Mouse (Mus musculus) v-Abl transformed pro-B cells (cell line): ENCODE measurements around the gene Snx3.

Experiments used
- in situ Hi-C, 2 experiments: fragments of 400-800 bp; cut with MboI; formaldehyde crosslinking; loops; one replicate each; pipeline ENCODE4 v1.15.1; 2025; ENCODE audit not compliant: unreplicated experiment in 2 of 2

Gene Snx3

DNA sequence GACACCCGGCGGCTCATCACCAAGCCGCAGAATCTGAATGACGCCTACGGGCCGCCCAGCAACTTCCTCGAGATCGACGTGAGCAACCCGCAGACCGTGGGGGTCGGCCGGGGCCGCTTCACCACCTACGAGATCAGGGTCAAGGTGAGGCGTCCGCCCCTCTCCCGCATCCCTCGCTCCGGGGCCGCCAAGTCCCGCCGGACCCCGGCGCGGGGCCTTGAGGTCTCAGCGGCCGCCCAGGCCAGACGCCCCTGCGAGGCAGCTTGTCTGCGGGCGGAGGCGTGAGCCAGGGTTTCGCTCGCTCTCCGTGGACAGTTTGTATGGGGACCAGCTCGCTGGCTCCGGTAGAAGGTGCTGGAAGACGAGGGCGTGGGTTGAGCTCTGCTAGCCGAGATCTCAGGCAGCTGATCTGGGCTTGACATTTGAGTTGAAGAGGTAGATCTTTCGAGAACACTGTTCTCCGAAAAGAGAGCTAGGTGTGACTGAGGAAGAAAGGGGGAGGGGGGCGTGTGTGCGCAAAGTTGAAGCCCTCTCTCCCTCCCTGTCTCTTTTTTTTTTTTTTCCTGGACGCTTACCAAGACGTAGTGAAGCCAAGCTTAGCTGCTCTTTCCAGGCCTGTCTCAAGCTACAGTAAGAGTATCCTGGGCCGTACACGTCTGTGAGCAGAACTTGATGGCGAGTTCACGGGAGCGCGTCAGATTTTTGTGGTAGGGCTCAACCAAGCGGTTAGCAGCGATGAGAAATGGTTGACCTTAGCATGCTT is 700 bp downstream of the Snx3 start:
- in situ Hi-C loops: loop anchor here (25.0 kb wide), 2 partner anchors 485 to 690 kb away; partner anchors contain the start of genes Cep57l1 (in 1 of the 2) and Sesn1 (in 1 of the 2)

DNA sequence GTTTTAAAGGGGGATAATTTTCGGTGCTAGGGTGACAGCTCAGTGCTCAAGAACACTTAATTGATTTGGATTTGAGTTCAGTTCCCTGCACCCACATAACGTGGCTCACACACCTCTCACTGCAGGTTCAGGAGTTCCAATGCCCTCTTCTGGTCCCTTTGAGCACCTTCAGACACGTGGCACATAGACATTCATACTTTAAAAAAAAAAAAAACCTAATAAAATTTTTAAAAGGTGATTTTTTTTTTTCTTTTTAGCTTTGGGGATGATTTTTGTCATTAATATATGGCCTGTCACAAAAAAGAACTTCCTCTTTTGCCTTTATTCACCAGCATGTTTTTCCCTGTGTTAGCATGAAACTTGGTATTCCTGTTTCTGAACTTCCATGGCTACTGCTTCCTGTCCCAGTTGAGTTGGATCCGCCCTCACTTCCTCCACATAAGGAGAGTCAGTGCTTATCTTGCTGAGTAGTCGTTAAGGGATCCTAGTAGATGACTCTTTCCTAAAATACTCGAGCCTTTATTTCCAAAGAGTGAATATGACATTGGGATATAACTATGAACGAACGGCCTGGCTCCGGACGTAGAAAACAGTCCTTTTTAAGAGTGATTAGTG is 2.4 kb downstream of the Snx3 start:
- in situ Hi-C loops: loop anchor here (25.0 kb wide), 2 partner anchors 483 to 692 kb away; partner anchors contain the start of genes Cep57l1 (in 1 of the 2) and Sesn1 (in 1 of the 2)

DNA sequence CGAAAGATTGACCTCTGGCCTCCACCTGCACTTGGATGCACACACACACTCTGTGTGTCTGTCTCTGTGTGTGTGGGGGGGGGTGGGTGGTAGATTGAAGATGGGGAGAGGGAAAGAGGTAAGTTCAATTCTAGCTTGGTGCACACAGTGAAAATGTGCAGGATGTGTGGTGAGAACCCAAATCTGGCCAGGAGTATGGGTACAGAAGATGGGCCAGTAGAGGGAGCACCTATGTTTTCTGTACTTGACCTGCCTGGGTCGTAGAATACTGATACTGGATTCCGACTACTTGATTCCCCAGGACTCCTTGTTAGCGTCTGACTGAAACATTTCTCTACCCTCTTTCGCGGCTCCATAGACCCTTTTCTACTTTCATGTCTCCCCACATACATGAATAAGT is 8.3 kb downstream of the Snx3 start:
- in situ Hi-C loops: loop anchor here (25.0 kb wide), 2 partner anchors 477 to 698 kb away; partner anchors contain the start of genes Cep57l1 (in 1 of the 2) and Sesn1 (in 1 of the 2)

DNA sequence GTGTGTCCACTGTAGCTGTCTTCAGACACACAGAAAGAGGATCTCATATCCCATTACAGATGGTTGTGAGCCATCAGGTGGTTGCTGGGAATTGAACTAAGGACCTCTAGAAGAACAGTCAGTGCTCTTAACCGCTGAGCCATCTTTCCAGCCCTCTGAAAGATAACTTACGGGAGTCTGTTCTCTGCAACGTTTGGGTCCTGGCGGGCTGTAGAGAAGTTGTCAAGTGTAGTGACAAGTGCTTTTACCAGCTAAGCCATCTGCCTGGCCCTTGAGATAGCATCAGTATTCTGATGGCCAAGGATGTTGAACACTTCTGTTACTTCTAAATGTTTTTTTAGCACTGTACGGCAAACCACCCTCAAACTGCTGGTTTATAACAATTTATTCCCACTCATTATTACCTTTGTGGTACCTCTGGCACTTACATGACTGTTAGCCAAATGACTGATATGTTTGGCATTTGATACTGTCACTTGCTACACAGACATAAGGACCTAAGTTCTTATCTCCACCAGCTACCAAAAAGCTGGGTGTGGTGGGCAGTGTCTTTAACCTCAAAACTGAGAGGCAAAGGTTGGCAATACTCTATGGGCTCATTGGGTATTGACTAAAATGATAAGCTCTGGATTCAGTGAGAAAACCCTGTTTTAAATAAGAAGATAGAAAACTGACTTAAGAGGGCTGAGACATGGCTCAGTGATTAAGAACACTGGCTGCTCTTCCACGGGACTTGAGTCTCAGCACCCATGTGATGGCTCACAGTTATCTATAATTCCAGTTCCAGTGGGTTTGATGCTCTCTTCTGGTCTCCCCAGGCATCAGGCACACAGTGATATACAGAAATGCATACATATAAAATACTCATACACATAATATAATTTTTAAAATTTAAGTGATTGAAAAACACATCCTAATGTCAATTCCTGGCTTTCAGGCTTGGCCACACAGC is 9.6 kb downstream of the Snx3 start:
- in situ Hi-C loops: loop anchor here (25.0 kb wide), 2 partner anchors 476 to 699 kb away; partner anchors contain the start of genes Cep57l1 (in 1 of the 2) and Sesn1 (in 1 of the 2)

DNA sequence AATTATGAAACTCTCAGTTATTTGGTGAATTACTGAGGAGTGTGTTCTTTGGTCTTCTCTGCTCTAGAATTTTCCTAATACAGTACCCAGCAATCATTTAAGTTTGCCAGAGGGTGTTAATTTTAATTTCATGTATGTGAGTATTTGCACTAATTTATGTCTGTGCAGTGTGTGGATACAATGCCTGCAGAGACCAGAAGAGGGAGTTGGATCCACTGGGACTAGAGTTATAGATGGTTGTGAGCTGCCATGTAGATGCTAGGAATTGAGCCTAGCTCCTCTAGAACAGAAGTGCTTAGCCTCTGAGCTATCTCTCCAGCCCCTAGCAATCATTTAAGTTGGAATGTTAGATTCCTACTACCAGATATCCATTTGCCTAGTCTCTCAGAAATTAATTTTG is 12.3 kb downstream of the Snx3 start:
- in situ Hi-C loops: loop anchor here (25.0 kb wide), 2 partner anchors 473 to 702 kb away; partner anchors contain the start of genes Cep57l1 (in 1 of the 2) and Sesn1 (in 1 of the 2)

GRCm38 (mm10) chr10:42518363-42518762 is 16.5 kb downstream of the Snx3 start:
- in situ Hi-C loops: loop anchor here (25.0 kb wide), 2 partner anchors 469 to 706 kb away; partner anchors contain the start of genes Cep57l1 (in 1 of the 2) and Sesn1 (in 1 of the 2)

GRCm38 (mm10) chr10:42521315-42521981 is 19.6 kb downstream of the Snx3 start:
- in situ Hi-C loops: loop anchor here (25.0 kb wide), 2 partner anchors 466 to 709 kb away; partner anchors contain the start of genes Cep57l1 (in 1 of the 2) and Sesn1 (in 1 of the 2)

DNA sequence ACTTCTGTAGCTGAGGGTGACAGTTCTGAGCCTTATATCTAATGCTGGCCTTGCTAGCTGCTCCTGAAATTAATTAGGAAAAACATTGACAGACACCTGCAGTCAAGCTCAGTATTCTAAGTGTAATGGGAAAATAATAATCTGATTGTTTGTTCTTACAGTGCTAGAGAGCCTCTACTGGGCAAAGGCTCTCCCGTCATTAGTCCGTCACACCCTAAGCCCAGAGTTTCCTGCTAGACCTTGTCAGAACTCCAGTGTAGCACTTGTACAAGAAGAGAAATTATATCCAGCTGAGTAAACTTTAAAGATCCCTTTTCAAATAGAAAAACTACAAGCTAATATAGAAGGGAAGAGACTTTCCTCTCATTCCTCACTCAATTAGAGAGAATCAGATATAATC is 21.1 kb downstream of the Snx3 start:
- in situ Hi-C loops: loop anchor here (25.0 kb wide), 2 partner anchors 464 to 711 kb away; partner anchors contain the start of genes Cep57l1 (in 1 of the 2) and Sesn1 (in 1 of the 2)

GRCm38 (mm10) chr10:42523556-42524162 is 21.8 kb downstream of the Snx3 start:
- in situ Hi-C loops: loop anchor here (25.0 kb wide), 2 partner anchors 464 to 711 kb away; partner anchors contain the start of genes Cep57l1 (in 1 of the 2) and Sesn1 (in 1 of the 2)

DNA sequence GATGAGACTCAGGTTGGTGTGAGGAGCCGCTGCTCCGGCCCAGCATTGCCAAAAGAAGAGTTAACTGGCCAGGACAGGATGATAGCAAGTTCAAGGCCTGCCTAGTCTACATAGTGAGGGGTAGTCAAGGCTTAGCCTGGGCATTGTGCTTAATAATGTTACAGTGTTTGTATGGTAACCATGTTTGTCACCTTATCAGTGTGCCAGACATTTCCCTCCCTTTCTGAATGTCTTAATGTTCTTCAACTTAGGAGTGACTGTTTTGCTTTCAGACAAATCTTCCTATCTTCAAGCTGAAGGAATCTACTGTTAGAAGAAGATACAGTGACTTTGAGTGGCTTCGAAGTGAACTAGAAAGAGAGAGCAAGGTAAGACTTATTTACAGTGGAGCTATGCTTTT is 23.9 kb downstream of the Snx3 start:
- in situ Hi-C loops: no loop called here

DNA sequence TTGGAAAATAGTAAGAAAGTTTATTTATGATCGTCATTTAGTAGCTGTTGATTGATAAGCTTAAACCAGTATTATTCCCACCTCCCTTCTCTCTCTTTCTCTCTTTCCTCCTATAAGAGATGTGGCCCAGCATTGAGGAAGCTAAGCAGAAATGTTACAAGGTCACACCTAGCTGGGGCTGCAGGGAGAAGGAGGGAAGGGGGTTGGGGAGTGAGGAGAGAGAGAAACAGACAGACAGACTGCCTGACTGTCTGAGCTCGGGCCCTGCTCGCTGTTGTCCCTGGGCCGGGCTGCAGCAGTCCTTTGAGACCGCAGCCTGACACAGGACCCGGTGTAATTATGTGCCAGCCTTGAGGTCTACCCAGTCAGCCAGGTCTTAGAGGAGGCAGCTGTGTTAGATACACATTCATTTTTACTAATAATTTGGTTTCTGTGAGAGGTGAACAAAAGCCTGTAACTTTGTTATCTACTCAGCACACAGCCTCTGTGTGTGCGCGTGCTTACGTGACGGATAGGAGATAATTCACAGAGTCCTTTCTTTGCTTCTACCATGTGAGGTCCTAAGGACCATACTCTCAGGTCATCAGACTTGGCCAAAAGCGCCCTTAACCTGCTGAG is 32.1 kb downstream of the Snx3 start:
- in situ Hi-C loops: no loop called here

- in situ Hi-C loops: no loop called here
These were observed 35.9 kb downstream of the Snx3 start for GRCm38 (mm10) chr10:42537571-42538316.

DNA sequence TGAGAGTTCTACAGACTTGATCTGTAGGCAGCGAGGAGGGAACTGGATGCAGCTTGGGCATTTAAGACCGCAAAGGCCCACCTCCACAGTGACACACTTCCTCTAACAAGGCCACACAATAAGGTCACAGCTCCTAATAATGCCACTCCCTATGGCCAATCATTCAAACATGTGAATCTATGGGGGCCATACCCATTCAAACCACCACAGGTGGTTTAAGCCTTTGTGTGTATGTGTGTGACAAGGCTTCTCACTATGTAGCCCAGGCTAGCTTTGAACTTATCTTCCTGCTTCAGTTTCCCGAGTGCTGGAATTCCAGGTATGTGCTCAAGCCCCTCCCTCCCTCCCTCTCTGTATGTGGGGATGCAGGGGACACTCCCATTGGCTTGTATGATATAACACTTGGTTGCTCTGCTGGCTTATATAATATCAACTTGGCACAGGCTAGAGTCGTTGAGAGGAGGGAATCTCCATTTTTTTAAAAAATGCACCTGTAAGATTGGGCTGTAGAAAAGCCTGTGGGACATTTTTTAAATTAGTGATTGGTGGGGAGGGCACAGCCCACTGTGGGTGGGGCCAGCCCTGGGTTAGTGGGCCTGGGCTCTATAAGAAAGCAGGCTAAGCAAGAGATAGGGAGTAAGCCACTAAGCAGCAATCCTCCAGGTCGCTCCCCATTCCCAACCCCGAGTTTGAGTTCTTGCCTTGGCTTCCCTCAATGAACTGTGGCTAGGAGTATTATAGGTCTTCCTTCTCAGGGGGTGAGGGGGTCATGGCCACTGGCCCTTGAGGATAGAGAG is 44.1 kb downstream of the Snx3 start:
- in situ Hi-C loops: no loop called here

GRCm38 (mm10) chr10:42546507-42546906 is 44.7 kb downstream of the Snx3 start:
- in situ Hi-C loops: no loop called here

- in situ Hi-C loops: no loop called here
These were observed 57.9 kb downstream of the Snx3 start for GRCm38 (mm10) chr10:42559581-42560200.

- in situ Hi-C loops: no loop called here
These were observed 60.4 kb downstream of the Snx3 start for GRCm38 (mm10) chr10:42562272-42562671.

- in situ Hi-C loops: no loop called here
These were observed 70.7 kb downstream of the Snx3 start for GRCm38 (mm10) chr10:42572567-42572966.
